Mouse (Mus musculus): Measurements from ENCODE around the gene Rpn1. TPM values are rescaled to one million over a fixed set of nuclear protein-coding genes. Genes with fewer than 3 reads are reported as not detected.
A peak's percentile ranks its signal among the peaks of the same experiment; 100 is the strongest.

Gene Rpn1
- total and polyA plus RNA-seq, 3 experiments = 67.7 to 114 (median 107) TPM

DNA sequence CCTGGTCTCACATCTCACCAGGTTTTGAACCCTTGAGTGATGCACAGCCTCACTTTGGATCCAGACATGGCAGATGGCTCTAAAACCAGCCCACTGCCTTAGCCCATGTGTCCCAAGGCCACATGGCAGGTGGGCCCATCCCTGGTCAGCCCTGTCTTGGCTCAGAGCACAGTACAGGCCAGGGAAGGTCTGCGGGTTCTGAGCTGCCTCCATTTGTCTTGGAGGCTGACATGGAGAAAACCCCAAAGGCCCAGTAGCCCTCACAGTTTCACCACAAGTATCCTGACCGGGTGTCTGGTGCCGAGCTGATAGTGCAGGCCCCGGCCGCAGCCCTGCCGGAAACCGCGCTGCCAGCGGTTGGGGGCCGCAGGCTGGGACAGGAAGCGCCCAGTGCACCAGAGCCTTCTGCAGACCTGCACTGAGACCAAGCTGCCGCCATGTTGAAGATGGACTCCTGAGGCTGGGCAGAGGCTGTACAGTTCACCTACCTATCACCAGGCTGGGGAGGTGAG lies 22.4 kb downstream of the Rpn1 start:
- intact Hi-C loops (cut with DNase I) = loop anchor here (5.0 to 10.0 kb wide), 3 partner anchors 194 to 342 kb away; partner anchors contain the start of genes Copg1 and Hmces
- Histone ChIP-seq H3K9ac (ENCODE audit: low read depth, low read length) (peak overlapping the region; percentile 53; the same call in 1 of the 2 replicates), H3K4me1 (ENCODE audit: control insufficient read depth, insufficient read depth, low read length) (peaks cover 4% of the 10 kb centered on the region), H3K4me3 (no peak overlapping the region), H3K79me2 (replicated peaks; ENCODE audit: control insufficient read depth, insufficient read depth, low read length) (no peaks in the 10 kb centered on the region), H3K36me3 (ENCODE audit: control insufficient read depth, insufficient read depth, low read length) (no peaks in the 10 kb centered on the region), H3K27ac (no peak overlapping the region; the same call in 1 of the 2 replicates), H3K27me3 (ENCODE audit: control insufficient read depth, insufficient read depth, low read length) (no peaks in the 10 kb centered on the region)
- DNase-seq = no peak
- no peak for TF ChIP-seq EP300 (IDR thresholded peaks at IDR 0.05; ENCODE audit: insufficient read depth, low read depth, low read length)
- TF ChIP-seq POLR2A (IDR thresholded peaks at IDR 0.05; ENCODE audit: insufficient read depth, low read depth, low read length) = no peak
- TF ChIP-seq CTCF (IDR thresholded peaks at IDR 0.05) = no peak
- WGBS = 93% methylated on average over 12 of the region's 12 CpGs

DNA sequence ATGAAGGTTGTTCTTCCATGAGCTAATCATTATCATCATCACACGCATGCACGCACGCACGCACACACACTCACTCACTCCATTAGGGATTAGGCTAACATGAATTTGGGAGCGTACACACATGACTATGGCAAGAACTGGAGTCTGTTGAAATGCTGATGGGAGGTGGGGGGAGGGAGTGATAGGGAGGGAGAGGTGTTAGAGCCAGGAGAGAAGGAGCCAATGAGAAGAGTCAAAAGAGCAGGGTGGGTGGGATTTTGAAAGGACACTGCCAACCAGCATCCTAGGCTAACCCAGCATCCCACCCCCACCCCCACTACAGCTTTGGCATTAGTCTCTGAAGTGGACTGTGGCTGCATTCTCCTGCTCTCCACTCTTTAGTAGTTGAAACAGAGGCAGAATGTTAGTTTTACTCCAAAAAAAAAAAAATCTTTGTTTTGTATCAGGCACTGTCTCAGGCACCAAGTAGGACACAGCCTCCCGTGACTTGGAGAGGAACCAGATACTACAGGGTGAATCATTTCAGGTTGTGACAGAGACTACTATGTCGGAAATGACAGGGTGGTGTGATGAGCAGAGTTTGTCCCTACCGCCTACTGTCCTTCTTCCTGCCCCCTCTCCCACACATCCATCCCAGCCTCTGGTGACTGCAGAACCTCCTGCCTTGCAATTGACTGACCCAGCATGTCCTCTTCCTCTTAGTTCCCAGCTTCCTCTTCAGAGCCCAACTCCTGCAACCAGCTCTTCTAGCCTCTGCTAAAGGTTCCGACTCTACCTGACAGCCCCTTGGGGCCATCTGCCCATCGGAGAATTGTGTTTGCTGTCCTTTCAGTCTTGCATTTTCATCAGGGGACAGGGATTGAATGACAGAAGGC lies 23.6 kb downstream of the Rpn1 start:
- H3K4me3 ChIP-seq = no peak overlapping the region
- H3K27ac ChIP-seq = no peak overlapping the region
- DNase-seq = no peak
- 72% methylated on average over 10 of the region's 10 CpGs for WGBS
- no peaks in the 10 kb centered on the region for H3K79me2 ChIP-seq (replicated peaks; ENCODE audit: control insufficient read depth, insufficient read depth, low read length)
- no peak overlapping the region for H3K9ac ChIP-seq (ENCODE audit: low read depth, low read length)
- H3K4me1 ChIP-seq (ENCODE audit: control insufficient read depth, insufficient read depth, low read length) = peaks cover 4% of the 10 kb centered on the region
- TF ChIP-seq POLR2A (IDR thresholded peaks at IDR 0.05; ENCODE audit: insufficient read depth, low read depth, low read length) (no peak), EP300 (IDR thresholded peaks at IDR 0.05; ENCODE audit: insufficient read depth, low read depth, low read length) (no peak), CTCF (IDR thresholded peaks at IDR 0.05) (no peak)
- H3K36me3 ChIP-seq (ENCODE audit: control insufficient read depth, insufficient read depth, low read length) = no peaks in the 10 kb centered on the region
- no peaks in the 10 kb centered on the region for H3K27me3 ChIP-seq (ENCODE audit: control insufficient read depth, insufficient read depth, low read length)
- intact Hi-C loops (cut with DNase I) = loop anchor here (5.0 to 10.0 kb wide), 3 partner anchors 196 to 343 kb away; partner anchors contain the start of genes Copg1 and Hmces

DNA sequence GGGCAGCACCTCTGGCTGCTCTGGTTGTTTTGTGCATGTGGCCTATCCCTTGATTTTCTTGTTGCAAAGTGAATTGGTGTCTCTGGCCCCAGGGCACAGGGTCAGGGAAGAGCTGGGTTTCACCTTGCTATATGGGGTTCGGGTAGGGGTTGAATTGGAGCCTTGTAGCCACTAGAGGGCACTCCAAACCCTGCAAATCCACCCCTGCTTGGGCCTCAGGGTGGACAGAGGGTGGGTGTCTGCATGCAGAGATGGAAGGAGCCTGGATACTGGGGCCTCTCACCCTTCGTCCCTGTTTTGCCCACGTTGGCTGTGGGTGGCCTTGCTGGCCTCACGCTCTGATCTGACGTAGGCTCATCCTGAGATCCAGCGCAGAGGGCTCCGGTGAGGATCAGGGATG lies 28.9 kb downstream of the Rpn1 start:
- no peak overlapping the region for H3K4me3 ChIP-seq
- no peak overlapping the region for H3K9ac ChIP-seq (ENCODE audit: low read depth, low read length)
- peak; percentile 45 to 65 for DNase-seq
- H3K27me3 ChIP-seq (ENCODE audit: control insufficient read depth, insufficient read depth, low read length) = no peaks in the 10 kb centered on the region
- intact Hi-C loops (cut with DNase I) = loop anchor here (1.0 to 2.0 kb wide), 2 partner anchors 320 to 387 kb away; no protein-coding TSS in a partner anchor
- H3K36me3 ChIP-seq (ENCODE audit: control insufficient read depth, insufficient read depth, low read length) = no peaks in the 10 kb centered on the region
- H3K79me2 ChIP-seq (replicated peaks; ENCODE audit: control insufficient read depth, insufficient read depth, low read length) = no peaks in the 10 kb centered on the region
- H3K27ac ChIP-seq = no peak overlapping the region
- TF ChIP-seq POLR2A (IDR thresholded peaks at IDR 0.05; ENCODE audit: insufficient read depth, low read depth, low read length) (no peak), EP300 (IDR thresholded peaks at IDR 0.05; ENCODE audit: insufficient read depth, low read depth, low read length) (no peak), CTCF (IDR thresholded peaks at IDR 0.05) (peak; percentile 96)
- WGBS = 36% methylated on average over 7 of the region's 7 CpGs
- H3K4me1 ChIP-seq (ENCODE audit: control insufficient read depth, insufficient read depth, low read length) = no peaks in the 10 kb centered on the region

- intact Hi-C loops (cut with DNase I) = no loop called here
- Histone ChIP-seq H3K4me1 (ENCODE audit: control insufficient read depth, insufficient read depth, low read length) (no peaks in the 10 kb centered on the region), H3K36me3 (ENCODE audit: control insufficient read depth, insufficient read depth, low read length) (no peaks in the 10 kb centered on the region), H3K79me2 (replicated peaks; ENCODE audit: control insufficient read depth, insufficient read depth, low read length) (no peaks in the 10 kb centered on the region), H3K9ac (ENCODE audit: low read depth, low read length) (no peak overlapping the region), H3K27me3 (ENCODE audit: control insufficient read depth, insufficient read depth, low read length) (no peaks in the 10 kb centered on the region), H3K27ac (no peak overlapping the region), H3K4me3 (no peak overlapping the region)
- 78% methylated on average over 5 of the region's 5 CpGs for WGBS
- TF ChIP-seq CTCF (IDR thresholded peaks at IDR 0.05) (no peak), POLR2A (IDR thresholded peaks at IDR 0.05; ENCODE audit: insufficient read depth, low read depth, low read length) (no peak), EP300 (IDR thresholded peaks at IDR 0.05; ENCODE audit: insufficient read depth, low read depth, low read length) (no peak)
- no peak for DNase-seq
Observed at GRCm38 (mm10) chr6:88114414-88114813, 30.1 kb downstream of the Rpn1 start.

- no peak for TF ChIP-seq CTCF (IDR thresholded peaks at IDR 0.05)
- TF ChIP-seq POLR2A (IDR thresholded peaks at IDR 0.05; ENCODE audit: insufficient read depth, low read depth, low read length) = no peak
- no peak for TF ChIP-seq EP300 (IDR thresholded peaks at IDR 0.05; ENCODE audit: insufficient read depth, low read depth, low read length)
- 52% methylated on average over 21 of the region's 21 CpGs for WGBS
- DNase-seq = peak in 1 of 2 experiments; percentile 40
- Histone ChIP-seq H3K4me1 (ENCODE audit: control insufficient read depth, insufficient read depth, low read length) (no peaks in the 10 kb centered on the region), H3K36me3 (ENCODE audit: control insufficient read depth, insufficient read depth, low read length) (no peaks in the 10 kb centered on the region), H3K4me3 (no peak overlapping the region), H3K27me3 (ENCODE audit: control insufficient read depth, insufficient read depth, low read length) (no peaks in the 10 kb centered on the region), H3K79me2 (replicated peaks; ENCODE audit: control insufficient read depth, insufficient read depth, low read length) (no peaks in the 10 kb centered on the region), H3K27ac (no peak overlapping the region), H3K9ac (ENCODE audit: low read depth, low read length) (no peak overlapping the region)
- intact Hi-C loops (cut with DNase I) = no loop called here
Observed at GRCm38 (mm10) chr6:88116347-88117183, 32.3 kb downstream of the Rpn1 start.

All from heart, adult 2 months (tissue).